8 mouse cellular contexts compared by ENCODE assay signal in the genomic region with DNA sequence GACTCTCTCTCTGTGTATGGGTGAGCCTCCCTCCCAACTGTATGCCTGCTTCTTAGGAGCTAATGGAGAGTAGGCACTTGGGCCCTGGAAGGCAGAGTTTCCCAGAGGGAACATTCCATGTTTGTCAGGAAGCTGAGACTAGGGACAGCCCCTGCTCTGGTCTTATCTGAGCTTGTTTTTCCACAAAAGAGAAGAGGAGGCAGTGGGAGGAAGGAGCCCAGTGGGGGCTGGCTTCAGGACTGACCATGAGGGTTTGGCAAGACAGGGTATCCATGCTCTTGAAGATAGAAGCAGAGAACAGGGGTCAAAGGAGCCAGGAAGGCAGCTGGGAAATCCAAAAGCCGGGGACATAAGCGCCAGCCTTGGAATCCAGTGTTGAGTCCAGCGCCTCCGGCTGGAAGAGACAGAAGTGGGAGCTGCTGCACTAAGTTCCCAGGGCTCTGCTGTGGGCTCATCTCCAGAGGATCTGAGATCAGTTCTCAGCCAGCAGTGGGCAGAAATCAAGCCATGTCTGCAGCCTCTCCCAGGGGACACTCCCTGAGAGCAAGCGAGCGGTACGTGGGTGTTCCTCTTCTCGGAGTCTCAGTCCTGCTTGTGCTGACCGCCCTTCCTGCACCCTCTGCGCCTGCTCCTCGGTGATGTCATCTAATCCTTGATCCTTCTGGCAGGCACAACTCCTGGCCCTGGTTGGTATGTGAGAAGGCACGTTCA.
DNase-seq lines count a peak whose midpoint lies in the region; ATAC-seq and TF ChIP-seq lines count a peak whose summit lies in the region.

No protein-coding gene starts in this region.

- no peaks in the 10 kb centered on the region for H3K27me3 ChIP-seq in CH12.LX (replicated peaks)
- H3K27me3 ChIP-seq in heart, embryonic 12.5 days (replicated peaks) = no peaks in the 10 kb centered on the region
- no peaks in the 10 kb centered on the region for H3K27me3 ChIP-seq in forebrain, embryonic 16.5 days (replicated peaks; ENCODE audit: control insufficient read depth, insufficient read depth, low read length)

- no peak for TF ChIP-seq EP300 in CH12.LX (IDR thresholded peaks at IDR 0.05; ENCODE audit: low read length)

- WGBS in heart, embryonic 12.5 days = 31% methylated on average over 12 of the region's 12 CpGs
- 74% methylated on average over 12 of the region's 12 CpGs for WGBS in forebrain, embryonic 16.5 days

- H3K4me2 ChIP-seq in CH12.LX (ENCODE audit: insufficient read depth, low read depth, poor library complexity, severe bottlenecking) = no peak overlapping the region
- peak overlapping the region; percentile 24; the same call in 1 of the 2 replicates for H3K4me2 ChIP-seq in heart, embryonic 12.5 days
- no peak overlapping the region for H3K4me2 ChIP-seq in forebrain, embryonic 16.5 days (ENCODE audit: low read length)

- no peaks in the 10 kb centered on the region for H3K9me3 ChIP-seq in CH12.LX (replicated peaks; ENCODE audit: low read length)
- H3K9me3 ChIP-seq in heart, embryonic 12.5 days (replicated peaks) = 0 out of 2 replicates have a peak, but pooled peaks cover 4% of the 10 kb centered on the region
- H3K9me3 ChIP-seq in forebrain, embryonic 16.5 days (ENCODE audit: control insufficient read depth, low read length) = no peaks in the 10 kb centered on the region

- no peak overlapping the region for H3K4me3 ChIP-seq in CH12.LX (replicated peaks in 1 of 3; ENCODE audit: low read depth in 2 of 3, low read length in 2 of 3, poor library complexity in 1 of 3)
- no peak overlapping the region for H3K4me3 ChIP-seq in heart, embryonic 12.5 days
- H3K4me3 ChIP-seq in forebrain, embryonic 16.5 days (replicated peaks; ENCODE audit: low read length) = no peak overlapping the region

- no peak overlapping the region for H3K9ac ChIP-seq in CH12.LX (ENCODE audit: insufficient read depth, low read depth)
- 0 out of 2 replicates have a peak overlapping the region, but pooled peaks have one; percentile 7 for H3K9ac ChIP-seq in heart, embryonic 12.5 days
- H3K9ac ChIP-seq in forebrain, embryonic 16.5 days (replicated peaks; ENCODE audit: low read depth, low read length) = no peak overlapping the region

- 0 out of 4 replicates have a peak, but pooled peaks of 1 of the 2 experiments have one; percentile 7 for TF ChIP-seq CTCF in CH12.LX (conservative IDR thresholded peaks at IDR 0.05 in 1 of 2, IDR thresholded peaks at IDR 0.05 in 1 of 2; ENCODE audit: low read depth in 2 of 2, low read length in 2 of 2)

- peaks cover under 1 to 7% of the 10 kb centered on the region in 2 experiments for H3K36me3 ChIP-seq in CH12.LX (replicated peaks in 1 of 2; ENCODE audit: control insufficient read depth in 1 of 2, insufficient read depth in 1 of 2, low read length in 1 of 2)
- peaks cover 7% of the 10 kb centered on the region for H3K36me3 ChIP-seq in heart, embryonic 12.5 days
- no peaks in the 10 kb centered on the region for H3K36me3 ChIP-seq in forebrain, embryonic 16.5 days (ENCODE audit: control insufficient read depth, insufficient read depth)

- H3K27ac ChIP-seq in CH12.LX (ENCODE audit: insufficient read depth, low read depth) = no peak overlapping the region
- H3K27ac ChIP-seq in heart, embryonic 12.5 days (ENCODE audit: poor library complexity, severe bottlenecking) = peak overlapping the region; percentile 65
- no peak overlapping the region for H3K27ac ChIP-seq in forebrain, embryonic 16.5 days (ENCODE audit: low read length)

- in situ Hi-C loops in CH12.LX (cut with MboI; ENCODE audit: low pct_ligation_motif_present, low pct_unique_long_range_greater_than_20kb, low sequenced_read_pairs) = loop anchor here (10.0 kb wide), 1 partner anchor 69 kb away; no protein-coding TSS in a partner anchor

- no peak for TF ChIP-seq RAD21 in CH12.LX (IDR thresholded peaks at IDR 0.05; ENCODE audit: low read depth, low read length)

- no peaks in the 10 kb centered on the region for H3K79me2 ChIP-seq in CH12.LX (replicated peaks; ENCODE audit: control insufficient read depth, extremely low read depth, insufficient read depth, poor library complexity, severe bottlenecking)

- dilution Hi-C loops in CH12.LX (cut with MboI; ENCODE audit: extremely low pct_ligation_motif_present, extremely low pct_unique_long_range_greater_than_20kb, low sequenced_read_pairs) = no loop called here

- DNase-seq in CH12.LX (ENCODE audit: extremely low read depth) (peak; percentile 28), ZHBTc4 (ENCODE audit: low read depth, low spot score) (peak; percentile 72)
- DNase-seq in lung, adult 18-20 months = peak; percentile 47 to 50
- DNase-seq in embryo, embryonic 10 days (ENCODE audit: low spot score) = no peak
- DNase-seq in retina, postnatal 1 day = no peak
- no peak for DNase-seq in retina, embryonic 14.5 days (ENCODE audit: low spot score)

- H3K4me1 ChIP-seq in CH12.LX (ENCODE audit: control insufficient read depth in 1 of 2, insufficient read depth in 2 of 2) = peaks cover 3 to 18% of the 10 kb centered on the region in 2 experiments; a peak in 2 of 4 replicates
- peaks cover 51% of the 10 kb centered on the region for H3K4me1 ChIP-seq in heart, embryonic 12.5 days (replicated peaks)
- no peaks in the 10 kb centered on the region for H3K4me1 ChIP-seq in forebrain, embryonic 16.5 days (replicated peaks; ENCODE audit: control insufficient read depth, insufficient read depth, low read length)

- no peak for TF ChIP-seq POLR2A in CH12.LX (IDR thresholded peaks at IDR 0.05; ENCODE audit: low read depth, low read length)

- peak; percentile 51; the same call in 1 of the 2 replicates for ATAC-seq in heart, embryonic 12.5 days (ENCODE audit: insufficient number of reproducible peaks, low FRiP score)
- no peak for ATAC-seq in forebrain, embryonic 16.5 days

TF ChIP-seq in CH12.LX, 34 proteins besides CTCF, POLR2A, EP300 and RAD21:
- TF ChIP-seq UBTF (IDR thresholded peaks at IDR 0.05; ENCODE audit: low read depth, low read length) (no peak), NRF1 (IDR thresholded peaks at IDR 0.05; ENCODE audit: low read depth, low read length) (peak; percentile 53)

Comparison
In these comparisons a context has a peak if more than half of its experiments do, and no peak if none do; other contexts are left out.
1. DNase-seq: peak in CH12.LX (single experiment), ZHBTc4 (single experiment) and lung, adult 18-20 months (2 of 2); none in embryo, embryonic 10 days (single experiment), retina, postnatal 1 day (single experiment) and retina, embryonic 14.5 days (single experiment).